Mouse (Mus musculus) stomach, postnatal 0 days (tissue): ENCODE results near the gene Galnt6. TPM values are rescaled to one million over a fixed set of nuclear protein-coding genes. Genes with fewer than 3 reads are reported as not detected.

Experiments used
- ATAC-seq: fragments of 200-750 bp; cut with Nextera tagmentation; 2 replicates; pipeline ENCODE4 v1.8.0; 2017; ENCODE audit not compliant: low FRiP score, low TSS enrichment
- DNase-seq: peaks from one replicate; pipeline ENCODE4 v3.0.0-alpha.2; 2016; ENCODE audit warnings: low spot score
- H3K27ac ChIP-seq: fragments of 300-500 bp; sonication (generic); replicated peaks from 2 replicates; pipeline ENCODE4 v1.5.1; 2014; ENCODE audit warnings: mild to moderate bottlenecking, control low read depth
- H3K27me3 ChIP-seq: fragments of 300-500 bp; sonication (generic); 2 replicates; pipeline ENCODE4 v1.6.1; 2014; ENCODE audit warnings: low read length; ENCODE audit not compliant: control insufficient read depth, insufficient read depth
- H3K36me3 ChIP-seq: fragments of 300-500 bp; sonication (generic); 2 replicates; pipeline ENCODE4 v1.6.1; 2014; ENCODE audit warnings: low read length, mixed read lengths; ENCODE audit not compliant: control insufficient read depth, insufficient read depth
- H3K4me1 ChIP-seq: fragments of 300-500 bp; sonication (generic); replicated peaks from 2 replicates; pipeline ENCODE4 v1.6.1; 2014; ENCODE audit warnings: antibody characterized with exemption; ENCODE audit not compliant: control insufficient read depth, insufficient read depth
- H3K4me2 ChIP-seq: fragments of 300-500 bp; sonication (generic); replicated peaks from 2 replicates; pipeline ENCODE4 v1.6.1; 2014; ENCODE audit warnings: low read depth, mild to moderate bottlenecking, control low read depth, moderate library complexity
- H3K4me3 ChIP-seq: fragments of 300-500 bp; sonication (generic); 2 replicates; pipeline ENCODE4 v1.5.1; 2014; ENCODE audit warnings: low read depth, low read length, control low read depth
- H3K9ac ChIP-seq: fragments of 300-500 bp; sonication (generic); 2 replicates; pipeline ENCODE4 v1.6.1; 2014; ENCODE audit warnings: mild to moderate bottlenecking, low read length, control low read depth, mixed read lengths
- H3K9me3 ChIP-seq: fragments of 300-500 bp; sonication (generic); 2 replicates; pipeline ENCODE4 v1.6.1; 2016; ENCODE audit warnings: low read length; ENCODE audit not compliant: control insufficient read depth
- CTCF ChIP-seq: IDR thresholded peaks from 2 replicates; pipeline ENCODE4 v1.5.1; 2016; ENCODE audit warnings: antibody characterized with exemption, low read depth, mild to moderate bottlenecking, moderate library complexity
- EP300 ChIP-seq: optimal IDR thresholded peaks from 2 replicates; pipeline ENCODE3; 2016; ENCODE audit warnings: antibody characterized with exemption
- WGBS: fragments of 180-500 bp; shearing (Covaris S2); extraction: QIAGEN DNeasy Blood & Tissue Kit; methylation state at CpG from one replicate; pipeline ENCODE4 v1.1.7; 2014; 5-methylcytosine and 5-hydroxymethylcytosine counted together
- polyA plus RNA-seq: library from polyadenylated mRNA; unstranded; fragments of >200 nt; fragmentation: Nextera tagmentation; extraction: Ambion mirVana; gene quantifications from 2 replicates; pipeline ENCODE4 v1.2.1, GENCODE M21; 2015

The Galnt6 gene
- polyA plus RNA-seq, 1 experiment from 2014 or later = 11.0 TPM

- H3K9me3 ChIP-seq = no peaks in the 10 kb centered on the region
- no peak overlapping the region for H3K4me3 ChIP-seq
- H3K9ac ChIP-seq = no peak overlapping the region
- no peak overlapping the region for H3K4me2 ChIP-seq
- DNase-seq (no peak), ATAC-seq (no peak)
- no peak for TF ChIP-seq EP300
- no peak for TF ChIP-seq CTCF
- H3K27me3 ChIP-seq = no peaks in the 10 kb centered on the region
- H3K36me3 ChIP-seq = no peaks in the 10 kb centered on the region
- H3K4me1 ChIP-seq = no peaks in the 10 kb centered on the region
- 74% methylated on average over 5 of the region's 5 CpGs for WGBS
- no peak overlapping the region for H3K27ac ChIP-seq
Measured at GRCm38 (mm10) chr15:100670833-100671232, 58.3 kb downstream of the Galnt6 start.

- no peaks in the 10 kb centered on the region for H3K9me3 ChIP-seq
- H3K27me3 ChIP-seq = no peaks in the 10 kb centered on the region
- no peak overlapping the region for H3K27ac ChIP-seq
- H3K4me3 ChIP-seq = no peak overlapping the region
- no peaks in the 10 kb centered on the region for H3K36me3 ChIP-seq
- no peak for TF ChIP-seq EP300
- TF ChIP-seq CTCF = no peak
- WGBS = 78% methylated on average over 8 of the region's 8 CpGs
- DNase-seq (no peak), ATAC-seq (no peak)
- H3K9ac ChIP-seq = no peak overlapping the region
- no peaks in the 10 kb centered on the region for H3K4me1 ChIP-seq
- no peak overlapping the region for H3K4me2 ChIP-seq
Measured at GRCm38 (mm10) chr15:100670004-100670403, 59.2 kb downstream of the Galnt6 start.

- no peaks in the 10 kb centered on the region for H3K27me3 ChIP-seq
- H3K4me1 ChIP-seq = no peaks in the 10 kb centered on the region
- no peak within 1 kb of the TSS for H3K9ac ChIP-seq
- H3K27ac ChIP-seq = no peak within 1 kb of the TSS
- H3K9me3 ChIP-seq = no peaks in the 10 kb centered on the region
- no peak within 1 kb of the TSS for H3K4me2 ChIP-seq
- 84% methylated on average over 18 of the region's 20 CpGs for WGBS
- ATAC-seq (no peak), DNase-seq (no peak)
- no peaks in the 10 kb centered on the region for H3K36me3 ChIP-seq
- H3K4me3 ChIP-seq = no peak within 1 kb of the TSS
- no peak for TF ChIP-seq CTCF
- TF ChIP-seq EP300 = no peak
Measured at GRCm38 (mm10) chr15:100669337-100669736, 59.8 kb downstream of the Galnt6 start, which contains the start of gene Bin2. Bin2 (minus strand) TSS chr15:100669553.

- TF ChIP-seq EP300 = no peak
- no peak for TF ChIP-seq CTCF
- Histone ChIP-seq H3K36me3 (no peaks in the 10 kb centered on the region), H3K4me3 (no peak overlapping the region), H3K27me3 (no peaks in the 10 kb centered on the region), H3K4me2 (no peak overlapping the region), H3K4me1 (no peaks in the 10 kb centered on the region), H3K9me3 (no peaks in the 10 kb centered on the region), H3K27ac (no peak overlapping the region), H3K9ac (no peak overlapping the region)
- DNase-seq (no peak), ATAC-seq (no peak)
- WGBS = 74% methylated on average over 5 of the region's 5 CpGs
Measured at GRCm38 (mm10) chr15:100667871-100668545, 61.2 kb downstream of the Galnt6 start.

GRCm38 (mm10) chr15:100667420-100667819 is 61.8 kb downstream of the Galnt6 start:
- Histone ChIP-seq H3K27ac (no peak overlapping the region), H3K36me3 (no peaks in the 10 kb centered on the region), H3K9me3 (no peaks in the 10 kb centered on the region), H3K4me2 (no peak overlapping the region), H3K4me3 (no peak overlapping the region), H3K9ac (no peak overlapping the region), H3K4me1 (no peaks in the 10 kb centered on the region), H3K27me3 (no peaks in the 10 kb centered on the region)
- ATAC-seq = no peak
- WGBS = 54% methylated on average over 6 of the region's 6 CpGs
- TF ChIP-seq CTCF (no peak), EP300 (no peak)
- no peak for DNase-seq

GRCm38 (mm10) chr15:100666851-100667250 is 62.3 kb downstream of the Galnt6 start:
- DNase-seq = no peak
- no peak overlapping the region for H3K4me2 ChIP-seq
- H3K27me3 ChIP-seq = no peaks in the 10 kb centered on the region
- H3K27ac ChIP-seq = no peak overlapping the region
- H3K9me3 ChIP-seq = no peaks in the 10 kb centered on the region
- 28% methylated on average over 12 of the region's 12 CpGs for WGBS
- no peaks in the 10 kb centered on the region for H3K4me1 ChIP-seq
- H3K9ac ChIP-seq = no peak overlapping the region
- TF ChIP-seq CTCF = no peak
- no peak for TF ChIP-seq EP300
- no peak overlapping the region for H3K4me3 ChIP-seq
- no peak for ATAC-seq
- H3K36me3 ChIP-seq = no peaks in the 10 kb centered on the region
